Mouse (Mus musculus) gastrocnemius, postnatal 14 days (tissue): ENCODE measurements around the gene Gm30737. TPM values are rescaled to one million over a fixed set of nuclear protein-coding genes. Genes with fewer than 3 reads are reported as not detected.
"Not testable (repeated sequence)": the region's sequence is repeated elsewhere in the genome, so short reads cannot be mapped to it uniquely, and the experiment has no call there.

ENCODE experiments used
- DNase-seq: peaks from one replicate; pipeline ENCODE4 v3.0.0; 2021; ENCODE audit warnings: mixed read lengths
- intact Hi-C: fragments of 180-260 bp; cut with DNase I; formaldehyde crosslinking; loops from one replicate; pipeline ENCODE4 v1.15.1; 2025; ENCODE audit warnings: low total_unique reads
- long read RNA-seq, 2 experiments: library from polyadenylated mRNA; stranded (forward); transcript quantifications; one replicate each; pipeline ENCODE4 v2.0.0; 2021
- total RNA-seq, 2 experiments: library from RNA; stranded (reverse); gene quantifications; 2 replicates each; pipeline ENCODE4 v1.2.3; 2021

The Gm30737 gene
- total RNA-seq: not detected
- long read RNA-seq, experiment 1: 0 reads
- long read RNA-seq, experiment 2: 0 reads

DNA sequence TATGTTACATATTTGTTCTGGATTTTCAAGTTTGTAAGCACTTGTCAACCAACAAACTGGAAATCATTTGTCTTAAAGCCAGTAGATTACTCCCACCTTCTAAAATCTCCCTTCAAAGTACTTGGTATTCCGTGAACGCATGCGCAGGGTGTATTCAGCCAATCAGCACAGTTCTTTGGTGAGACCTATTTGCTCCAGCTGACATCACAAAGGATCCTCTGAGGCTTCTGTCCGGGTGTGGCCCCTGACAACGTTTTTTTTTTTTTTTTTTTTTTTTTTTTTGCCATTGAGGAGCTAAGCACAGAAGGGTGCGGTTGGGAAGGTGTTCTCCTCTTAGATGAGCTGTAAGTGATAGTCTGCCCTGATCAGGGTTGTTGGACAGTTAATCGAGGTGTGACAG, at the start of gene Gm30737:
TSS of gene Gm30737 (plus strand) at position 301 of the 400 bp plus-strand sequence.
- intact Hi-C loops, DNase-seq: not testable (repeated sequence)
